Mouse (Mus musculus) ES-E14 (cell line): ENCODE results near the gene Cpvl. TPM values are rescaled to one million over a fixed set of nuclear protein-coding genes. Genes with fewer than 3 reads are reported as not detected.

Experiments
- DNase-seq: peaks from one replicate; pipeline ENCODE4 v3.0.0-alpha.2; 2013; ENCODE audit warnings: low read depth, low spot score
- H3K27ac ChIP-seq: 2 replicates; pipeline ENCODE4 v1.5.1; 2012; ENCODE audit warnings: low read depth, mild to moderate bottlenecking, low read length, moderate library complexity, mixed read lengths; ENCODE audit not compliant: poor library complexity, insufficient read depth, severe bottlenecking
- H3K36me3 ChIP-seq: 2 replicates; pipeline ENCODE4 v1.6.1; 2012; ENCODE audit warnings: mild to moderate bottlenecking, low read length, moderate library complexity, mixed read lengths; ENCODE audit not compliant: control insufficient read depth, poor library complexity, insufficient read depth, severe bottlenecking
- H3K4me1 ChIP-seq, 2 experiments: fragments of 150-350 bp in 1 of 2; sonication (generic) in 1 of 2; 2 replicates each; pipeline ENCODE4 v1.6.1; 2012; ENCODE audit warnings: low read length in 2 of 2, mild to moderate bottlenecking in 1 of 2, mixed read lengths in 1 of 2; ENCODE audit not compliant: control insufficient read depth in 2 of 2, insufficient read depth in 2 of 2, poor library complexity in 1 of 2
- H3K4me3 ChIP-seq, 2 experiments: fragments of 150-350 bp in 1 of 2; sonication (generic) in 1 of 2; 2 replicates each; pipeline ENCODE4 v1.5.1; 2012; ENCODE audit warnings: low read length in 2 of 2, low read depth in 1 of 2, mild to moderate bottlenecking in 1 of 2, mixed read lengths in 1 of 2; ENCODE audit not compliant: insufficient read depth in 1 of 2, poor library complexity in 1 of 2, severe bottlenecking in 1 of 2
- H3K9ac ChIP-seq: 2 replicates; pipeline ENCODE4 v1.6.1; 2012; ENCODE audit warnings: low read depth, mild to moderate bottlenecking, low read length, mixed read lengths; ENCODE audit not compliant: poor library complexity, insufficient read depth, severe bottlenecking
- H3K9me3 ChIP-seq: fragments of 150-350 bp; sonication (generic); 2 replicates; pipeline ENCODE4 v1.6.1; 2012; ENCODE audit warnings: low read depth, mild to moderate bottlenecking, low read length; ENCODE audit not compliant: control insufficient read depth, insufficient read depth
- CHD2 ChIP-seq: IDR thresholded peaks from 2 replicates; pipeline ENCODE4 v1.6.1; 2014; ENCODE audit warnings: mild to moderate bottlenecking, low read depth, low read length, inconsistent platforms
- HCFC1 ChIP-seq: IDR thresholded peaks from 2 replicates; pipeline ENCODE4 v1.6.1; 2012; ENCODE audit warnings: low read length, inconsistent platforms, borderline replicate concordance; ENCODE audit not compliant: insufficient read depth
- MAFK ChIP-seq: IDR thresholded peaks from 2 replicates; pipeline ENCODE4 v1.6.1; 2014; ENCODE audit warnings: mild to moderate bottlenecking, low read depth, low read length, inconsistent platforms; ENCODE audit not compliant: insufficient read depth
- ZC3H11A ChIP-seq: IDR thresholded peaks from 2 replicates; pipeline ENCODE4 v1.6.1; 2012; ENCODE audit warnings: low read depth, mild to moderate bottlenecking, inconsistent platforms, low read length, borderline replicate concordance
- ZNF384 ChIP-seq: IDR thresholded peaks from 2 replicates; pipeline ENCODE4 v1.6.1; 2012; ENCODE audit warnings: low read depth, low read length, inconsistent platforms
- in situ Hi-C, 2 experiments: fragments of 600-800 bp; cut with MboI; formaldehyde crosslinking; loops; one replicate each; pipeline ENCODE4 v1.15.1; 2025; ENCODE audit warnings: low sequenced_read_pairs in 2 of 2, inconsistent platforms in 1 of 2; ENCODE audit not compliant: unreplicated experiment in 2 of 2
- total RNA-seq: library from RNA; depleted of rRNA; stranded (reverse); fragments of 300-350 nt; gene quantifications from 2 replicates; pipeline ENCODE4 v1.2.3, GENCODE M21; 2012

Gene Cpvl
- total RNA-seq, 1 experiment: 0.40 TPM

DNA sequence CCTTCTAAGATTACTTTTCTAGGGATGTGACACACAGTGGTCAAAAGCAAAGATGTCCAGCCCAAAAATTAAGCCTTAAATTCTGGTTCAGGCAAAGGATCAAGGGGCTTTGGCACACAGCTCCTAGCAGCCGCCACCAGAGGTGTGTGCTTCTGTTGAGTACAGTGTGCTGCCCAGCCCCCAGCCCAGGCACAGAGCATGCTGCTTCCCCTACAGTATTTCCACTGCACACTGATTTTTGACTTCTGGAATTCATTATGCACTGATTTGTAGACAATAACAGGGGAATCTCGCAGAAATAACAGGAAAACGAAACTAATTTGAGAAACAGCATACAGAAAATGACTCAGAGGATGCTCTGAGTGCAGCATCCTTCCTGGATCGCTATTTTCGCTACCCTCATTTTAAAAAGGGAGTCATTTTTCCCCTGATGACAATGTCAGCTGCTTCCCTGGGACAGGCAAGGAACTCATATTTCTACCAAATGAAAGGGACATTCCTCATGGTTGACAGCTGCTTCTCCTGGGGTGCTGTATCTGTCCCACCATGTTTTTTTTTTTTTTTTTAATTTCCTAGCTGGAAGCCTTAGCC is 14.5 kb downstream of the Cpvl start:
- DNase-seq: no peak
- Histone ChIP-seq H3K9ac (no peak overlapping the region), H3K36me3 (no peaks in the 10 kb centered on the region), H3K4me1 (peaks cover 4 to 10% of the 10 kb centered on the region in 2 experiments; a peak in 3 of 4 replicates), H3K9me3 (no peaks in the 10 kb centered on the region), H3K4me3 (no peak overlapping the region), H3K27ac (no peak overlapping the region)
- TF ChIP-seq CHD2 (no peak), ZNF384 (no peak), HCFC1 (no peak), MAFK (no peak), ZC3H11A (no peak)
- in situ Hi-C loops: loop anchor here (10.0 kb wide), 2 partner anchors 189 to 261 kb away; no protein-coding TSS in a partner anchor

GRCm38 (mm10) chr6:53962006-53962405 is 16.5 kb downstream of the Cpvl start:
- no peak overlapping the region for H3K27ac ChIP-seq
- TF ChIP-seq MAFK (no peak), ZC3H11A (peak; percentile 77; the same call in 1 of the 2 replicates)
- H3K36me3 ChIP-seq: no peaks in the 10 kb centered on the region
- in situ Hi-C loops: loop anchor here (10.0 kb wide), 2 partner anchors 187 to 263 kb away; no protein-coding TSS in a partner anchor
- DNase-seq: peak; percentile 51
- H3K9me3 ChIP-seq: no peaks in the 10 kb centered on the region
- peaks cover 2 to 6% of the 10 kb centered on the region in 2 experiments; a peak in 2 of 4 replicates for H3K4me1 ChIP-seq
- no peak overlapping the region for H3K9ac ChIP-seq
- H3K4me3 ChIP-seq: no peak overlapping the region

DNA sequence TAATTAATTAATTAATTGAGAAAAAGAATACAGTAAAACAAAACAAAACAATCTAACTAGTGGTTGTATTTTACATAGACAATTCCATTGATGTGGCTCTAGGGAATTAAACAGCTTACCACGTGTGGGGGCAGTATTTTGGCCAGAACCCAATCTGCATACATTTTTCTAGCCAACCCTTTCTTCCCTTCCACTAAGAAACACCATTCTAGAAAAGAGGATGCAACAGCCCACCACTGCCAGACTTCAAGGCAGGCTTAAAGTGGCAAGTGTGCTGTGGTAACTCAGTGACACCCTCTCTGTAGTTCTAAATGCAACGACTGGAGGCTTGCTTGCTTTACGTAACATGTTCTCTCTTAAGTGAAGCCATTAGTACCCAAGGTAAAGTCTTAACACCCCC is 18.6 kb downstream of the Cpvl start:
- in situ Hi-C loops: loop anchor here (5.0 to 10.0 kb wide), 3 partner anchors 178 to 265 kb away; no protein-coding TSS in a partner anchor
- TF ChIP-seq CHD2 (no peak), HCFC1 (no peak), ZC3H11A (no peak), ZNF384 (no peak), MAFK (no peak)
- no peak for DNase-seq

DNA sequence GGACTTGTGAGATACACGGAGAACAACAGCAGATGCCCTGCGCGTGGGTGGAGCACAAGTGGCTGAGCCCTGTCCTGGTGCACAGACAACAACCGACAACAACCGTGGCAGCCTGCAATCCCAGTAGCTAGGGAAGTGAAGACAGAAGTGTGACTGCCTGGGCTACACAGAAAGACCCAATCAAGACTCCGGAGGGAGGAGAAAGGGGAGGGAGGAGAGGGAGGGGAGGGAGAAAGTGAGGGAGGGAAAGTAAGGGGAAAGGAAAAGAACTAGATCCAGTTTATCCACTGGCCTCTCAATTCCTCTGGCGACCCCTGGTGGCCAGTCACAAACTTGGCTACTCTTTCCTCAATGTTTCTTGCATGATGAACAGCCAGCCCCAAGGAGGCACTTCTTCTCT is 20.1 kb downstream of the Cpvl start:
- H3K4me3 ChIP-seq: no peak overlapping the region
- in situ Hi-C loops: loop anchor here in 1 of 2 experiments (5.0 kb wide), 1 partner anchor 176 kb away; no protein-coding TSS in a partner anchor
- peak; percentile 79 for DNase-seq
- H3K36me3 ChIP-seq: no peaks in the 10 kb centered on the region
- H3K27ac ChIP-seq: no peak overlapping the region
- H3K9ac ChIP-seq: no peak overlapping the region
- TF ChIP-seq ZC3H11A: peak; percentile 96
- TF ChIP-seq MAFK: no peak
- peaks cover 0 to 2% of the 10 kb centered on the region in 2 experiments; a peak in 1 of 4 replicates for H3K4me1 ChIP-seq
- no peaks in the 10 kb centered on the region for H3K9me3 ChIP-seq

More for the DNA sequence above, 18.6 kb downstream of the Cpvl start:
- Histone ChIP-seq H3K9ac (no peak overlapping the region), H3K4me1 (peaks cover 0 to 2% of the 10 kb centered on the region in 2 experiments; a peak in 1 of 4 replicates), H3K4me3 (no peak overlapping the region), H3K36me3 (no peaks in the 10 kb centered on the region), H3K9me3 (no peaks in the 10 kb centered on the region), H3K27ac (no peak overlapping the region)

DNA sequence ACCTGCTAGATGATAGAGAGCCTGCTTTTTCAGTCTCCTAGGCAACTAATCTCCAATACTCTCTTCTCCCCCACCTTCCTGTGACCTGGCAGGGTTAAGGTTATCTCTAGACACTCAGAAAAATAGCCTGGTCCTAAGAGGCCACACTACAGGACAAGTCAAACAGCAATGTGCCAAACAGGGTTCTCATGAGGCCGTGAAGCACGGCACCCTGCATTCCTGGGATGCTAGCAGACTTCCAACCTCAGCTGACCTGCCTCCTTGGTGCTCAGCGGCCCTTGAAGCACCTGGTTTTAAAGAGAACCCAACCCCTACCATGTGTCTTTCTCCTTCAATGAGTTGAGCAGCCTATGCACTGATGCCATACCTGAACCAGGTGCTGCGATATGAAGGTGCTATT is 22.0 kb downstream of the Cpvl start:
- in situ Hi-C loops: loop anchor here in 1 of 2 experiments (5.0 kb wide), 1 partner anchor 174 kb away; no protein-coding TSS in a partner anchor
- H3K27ac ChIP-seq: no peak overlapping the region

More for the DNA sequence above, 22.0 kb downstream of the Cpvl start:
- DNase-seq: no peak
- TF ChIP-seq HCFC1 (no peak), CHD2 (no peak), MAFK (no peak), ZNF384 (no peak), ZC3H11A (no peak)
- Histone ChIP-seq H3K9ac (no peak overlapping the region), H3K36me3 (no peaks in the 10 kb centered on the region), H3K4me1 (peaks cover 0 to 2% of the 10 kb centered on the region in 2 experiments; a peak in 1 of 4 replicates), H3K9me3 (no peaks in the 10 kb centered on the region), H3K4me3 (no peak overlapping the region)
